Mouse (Mus musculus) small intestine, adult 2 months (tissue): ENCODE results near the gene Sbk1. TPM values are rescaled to one million over a fixed set of nuclear protein-coding genes. Genes with fewer than 3 reads are reported as not detected.
"Not testable (repeated sequence)": the region's sequence is repeated elsewhere in the genome, so short reads cannot be mapped to it uniquely, and the experiment has no call there.

Experiments used
- H3K27ac ChIP-seq: fragments of 200-500 bp; 2 replicates; pipeline ENCODE4 v1.5.1; 2012; ENCODE audit warnings: low read depth, low read length, control low read depth, inconsistent platforms; ENCODE audit not compliant: insufficient read depth
- H3K27me3 ChIP-seq: fragments of 200-500 bp; 2 replicates; pipeline ENCODE4 v1.6.1; 2012; ENCODE audit warnings: mild to moderate bottlenecking, moderate library complexity, low read length, inconsistent platforms; ENCODE audit not compliant: control insufficient read depth, insufficient read depth
- H3K36me3 ChIP-seq: fragments of 200-500 bp; 2 replicates; pipeline ENCODE4 v1.6.1; 2012; ENCODE audit warnings: mild to moderate bottlenecking, low read length, control low read depth, inconsistent platforms; ENCODE audit not compliant: control insufficient read depth, insufficient read depth
- H3K4me1 ChIP-seq: fragments of 200-500 bp; 2 replicates; pipeline ENCODE4 v1.6.1; 2012; ENCODE audit warnings: low read length, inconsistent platforms, mixed read lengths; ENCODE audit not compliant: control insufficient read depth, insufficient read depth, insufficient read length
- H3K4me3 ChIP-seq: fragments of 200-500 bp; 2 replicates; pipeline ENCODE4 v1.5.1; 2012; ENCODE audit warnings: low read depth, mild to moderate bottlenecking, control low read depth, inconsistent platforms, low read length, moderate library complexity
- CTCF ChIP-seq: fragments of 200-500 bp; IDR thresholded peaks from 2 replicates; pipeline ENCODE4 v1.5.1; 2012; ENCODE audit warnings: low read depth, mild to moderate bottlenecking, control low read depth, inconsistent platforms, low read length, moderate library complexity, mixed read lengths; ENCODE audit not compliant: insufficient replicate concordance, insufficient read length; ENCODE audit errors: extremely low read depth
- POLR2A ChIP-seq: fragments of 200-500 bp; IDR thresholded peaks from 2 replicates; pipeline ENCODE4 v1.6.1; 2012; ENCODE audit warnings: low read depth, mild to moderate bottlenecking, control low read depth, inconsistent platforms, low read length, moderate library complexity
- WGBS: fragments of 180-500 bp; shearing (Covaris S2); methylation state at CpG from one replicate; pipeline ENCODE4 v1.1.7; 2018; 5-methylcytosine and 5-hydroxymethylcytosine counted together
- polyA plus RNA-seq: library from polyadenylated mRNA; depleted of rRNA; stranded (reverse); fragments of >200 nt; gene quantifications from 2 replicates; pipeline ENCODE4 v1.2.3, GENCODE M21; 2012

Gene Sbk1
- polyA plus RNA-seq, 1 experiment = 29.6 TPM

DNA sequence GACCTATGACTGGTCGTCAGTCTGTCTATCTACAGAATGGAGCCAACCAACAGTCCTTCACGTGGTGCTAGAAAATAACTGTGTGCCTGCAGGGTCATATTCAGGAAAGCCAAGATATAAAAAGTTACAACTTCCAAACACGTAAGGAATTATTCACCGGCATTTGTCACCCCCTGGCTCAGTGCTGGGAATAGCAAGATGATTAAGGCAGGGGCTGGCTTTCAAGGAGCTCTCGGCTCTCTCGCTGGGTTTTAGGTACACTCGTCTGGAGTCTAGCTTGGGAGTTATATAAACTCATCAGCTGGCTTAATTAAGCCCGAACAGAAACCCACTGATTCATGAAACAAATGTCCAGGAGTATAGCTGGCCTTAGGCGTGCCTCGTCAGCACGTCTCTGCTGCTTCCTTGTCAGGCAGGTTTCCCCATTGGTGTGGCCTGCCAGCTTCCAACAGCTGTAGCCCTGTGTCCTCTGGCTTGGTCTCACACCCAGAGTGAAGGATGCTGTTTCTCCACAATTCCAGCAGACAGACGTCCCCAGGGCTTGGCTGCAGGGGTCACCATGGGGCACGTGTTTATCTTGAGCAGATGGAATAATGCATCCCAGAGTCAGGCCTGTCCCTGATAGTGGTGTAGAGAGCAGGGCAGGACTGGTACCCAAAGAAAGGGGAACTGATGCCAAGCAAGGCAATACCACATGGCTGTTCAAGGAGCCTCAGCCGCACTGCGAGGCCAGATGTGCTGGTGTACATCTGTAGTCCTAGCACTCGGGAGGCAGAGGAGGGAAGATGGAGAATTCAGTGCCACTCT, 9.7 kb downstream of the Sbk1 start:
- TF ChIP-seq POLR2A (no peak), CTCF (no peak)
- WGBS = 83% methylated on average over 16 of the region's 16 CpGs
- H3K27me3 ChIP-seq = no peaks in the 10 kb centered on the region
- no peak overlapping the region for H3K4me3 ChIP-seq
- H3K27ac ChIP-seq = no peak overlapping the region
- H3K4me1 ChIP-seq = peaks cover 49% of the 10 kb centered on the region
- no peaks in the 10 kb centered on the region for H3K36me3 ChIP-seq

DNA sequence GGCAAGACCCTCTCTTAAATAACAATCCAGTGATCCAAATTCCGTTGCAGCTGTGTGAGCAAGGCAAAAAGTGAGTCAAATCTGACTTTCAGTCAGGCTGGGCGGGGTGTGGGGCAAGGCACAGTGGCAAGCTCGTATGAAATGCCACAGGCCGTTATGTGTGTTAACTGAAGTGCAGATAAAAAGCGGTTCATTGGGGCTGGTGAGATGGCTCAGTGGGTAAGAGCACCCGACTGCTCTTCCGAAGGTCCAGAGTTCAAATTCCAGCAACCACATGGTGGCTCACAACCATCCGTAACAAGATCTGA, 10.2 kb downstream of the Sbk1 start:
- H3K4me1 ChIP-seq = peaks cover 49% of the 10 kb centered on the region
- 52% methylated on average over 8 of the region's 8 CpGs for WGBS
- H3K36me3 ChIP-seq, H3K4me3 ChIP-seq, H3K27me3 ChIP-seq, H3K27ac ChIP-seq: not testable (repeated sequence)

DNA sequence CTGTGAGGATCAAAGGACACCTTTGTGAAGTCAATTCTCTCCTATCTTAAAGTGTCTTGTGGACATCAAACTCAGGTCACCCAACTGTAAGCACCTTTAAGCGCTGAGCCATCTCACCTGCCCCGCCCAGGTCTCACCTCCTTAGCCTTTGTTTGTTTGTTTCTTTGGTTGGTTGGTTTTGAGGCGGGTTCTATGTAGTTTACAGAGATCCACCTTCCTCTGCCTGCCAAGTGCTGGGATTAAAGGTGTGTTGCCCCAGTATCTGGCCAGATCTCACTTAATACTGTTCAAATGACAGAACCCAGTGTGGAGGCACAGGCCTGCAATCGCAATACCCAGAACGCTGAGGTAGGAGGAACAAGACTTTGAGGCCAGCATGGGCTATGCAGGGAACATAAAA, 11.6 kb downstream of the Sbk1 start:
- H3K4me1 ChIP-seq = peaks cover 51% of the 10 kb centered on the region
- H3K4me3 ChIP-seq = no peak overlapping the region
- TF ChIP-seq POLR2A = no peak
- no peak for TF ChIP-seq CTCF
- WGBS = 41% methylated on average over 5 of the region's 5 CpGs
- no peaks in the 10 kb centered on the region for H3K36me3 ChIP-seq
- H3K27me3 ChIP-seq = no peaks in the 10 kb centered on the region
- H3K27ac ChIP-seq = peak overlapping the region; percentile 94

DNA sequence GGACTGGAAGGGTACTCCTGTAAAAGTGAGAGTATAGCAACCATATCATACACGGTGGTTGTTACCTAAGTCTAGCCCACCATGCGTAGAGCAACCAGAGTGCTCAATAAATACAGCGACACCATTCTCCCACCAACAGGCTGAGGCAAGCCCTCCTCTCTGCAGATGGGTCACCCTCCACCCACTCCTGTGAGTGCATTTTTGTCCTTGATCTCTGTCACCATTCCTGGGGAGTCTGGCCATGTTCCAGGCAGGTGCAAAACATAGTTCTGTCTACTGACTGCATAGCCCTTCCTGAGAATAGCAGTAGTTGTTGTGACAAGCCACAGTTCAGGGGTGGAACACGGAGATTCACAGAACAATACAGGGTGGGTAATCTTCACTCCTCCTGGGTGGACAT, 12.0 kb downstream of the Sbk1 start:
- H3K27me3 ChIP-seq = no peaks in the 10 kb centered on the region
- TF ChIP-seq POLR2A = no peak
- no peak for TF ChIP-seq CTCF
- peak overlapping the region; percentile 94 for H3K27ac ChIP-seq
- H3K36me3 ChIP-seq = no peaks in the 10 kb centered on the region
- H3K4me1 ChIP-seq = peaks cover 51% of the 10 kb centered on the region
- no peak overlapping the region for H3K4me3 ChIP-seq
- 39% methylated on average over 4 of the region's 4 CpGs for WGBS

DNA sequence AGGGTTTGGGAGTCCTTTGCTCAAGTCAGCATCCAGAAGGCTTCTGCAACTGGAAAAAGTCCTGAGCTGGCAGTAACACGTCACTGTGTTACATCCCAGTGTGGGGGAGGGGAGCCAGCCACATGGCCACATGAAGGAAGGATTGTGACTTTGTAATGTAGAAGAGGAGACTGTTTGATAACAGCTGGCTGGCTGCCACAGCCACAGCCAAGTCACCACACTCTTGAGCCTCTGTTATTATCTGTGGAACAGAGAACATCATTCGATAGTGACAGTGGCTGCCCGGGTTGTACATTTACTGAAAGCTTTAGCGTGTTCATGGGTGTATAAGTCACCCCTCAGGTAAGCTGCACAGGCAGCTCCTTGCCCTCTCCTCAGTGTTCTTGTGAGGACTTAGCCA, 12.4 kb downstream of the Sbk1 start:
- Histone ChIP-seq H3K4me3 (no peak overlapping the region; the same call in 1 of the 2 replicates), H3K27me3 (no peaks in the 10 kb centered on the region), H3K27ac (peak overlapping the region; percentile 94), H3K36me3 (no peaks in the 10 kb centered on the region), H3K4me1 (peaks cover 51% of the 10 kb centered on the region)
- TF ChIP-seq POLR2A = no peak
- no peak for TF ChIP-seq CTCF
- WGBS = 11% methylated on average over 4 of the region's 4 CpGs

DNA sequence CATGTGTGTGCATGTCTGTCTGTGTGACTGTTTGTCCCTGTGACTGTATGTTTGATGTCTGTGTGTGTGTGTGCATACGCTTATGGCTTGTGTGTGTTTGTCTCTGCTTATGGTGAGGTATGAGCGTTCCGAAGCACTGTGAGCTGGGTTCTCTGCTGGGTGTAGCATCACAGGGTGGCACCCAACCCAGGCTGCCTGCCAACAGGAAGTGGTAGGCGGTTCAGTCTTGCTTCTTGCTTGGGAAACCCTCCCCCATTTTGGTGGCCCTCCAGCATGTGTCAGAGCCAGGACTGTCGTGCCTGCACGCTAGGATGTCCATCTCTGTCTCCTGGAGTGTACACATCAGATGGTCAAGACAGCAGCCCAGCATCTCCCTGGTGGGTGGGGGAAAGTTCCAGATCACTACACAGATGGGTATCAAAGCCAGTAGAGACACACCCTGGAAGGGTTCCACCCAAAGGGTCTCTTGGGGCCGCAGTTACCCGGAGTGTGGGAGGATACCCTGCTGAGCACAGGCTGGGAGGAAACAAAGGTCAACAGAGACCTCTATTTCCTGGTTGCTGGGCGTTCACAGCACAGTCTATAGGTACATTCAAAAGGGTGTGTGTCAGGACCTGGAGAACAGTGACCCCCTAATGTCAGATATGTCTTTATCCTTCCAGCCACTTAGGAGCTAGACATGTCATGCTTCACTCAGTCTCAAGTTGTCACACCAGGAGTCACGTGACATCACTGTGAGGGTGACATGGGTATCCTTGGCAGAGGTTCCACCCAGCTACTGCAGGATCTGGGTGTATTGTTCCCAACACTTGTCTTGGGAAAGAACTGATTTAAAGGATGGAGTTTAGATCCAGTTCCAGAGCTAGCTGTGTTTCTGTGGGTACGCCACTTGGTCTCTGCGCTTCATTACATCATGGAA, 13.1 kb downstream of the Sbk1 start:
- Histone ChIP-seq H3K36me3 (no peaks in the 10 kb centered on the region), H3K4me3 (no peak overlapping the region; the same call in 1 of the 2 replicates), H3K27ac (peak overlapping the region; percentile 94), H3K27me3 (no peaks in the 10 kb centered on the region), H3K4me1 (peaks cover 51% of the 10 kb centered on the region)
- no peak; the same call in 1 of the 2 replicates for TF ChIP-seq POLR2A
- no peak for TF ChIP-seq CTCF
- 28% methylated on average over 12 of the region's 12 CpGs for WGBS

DNA sequence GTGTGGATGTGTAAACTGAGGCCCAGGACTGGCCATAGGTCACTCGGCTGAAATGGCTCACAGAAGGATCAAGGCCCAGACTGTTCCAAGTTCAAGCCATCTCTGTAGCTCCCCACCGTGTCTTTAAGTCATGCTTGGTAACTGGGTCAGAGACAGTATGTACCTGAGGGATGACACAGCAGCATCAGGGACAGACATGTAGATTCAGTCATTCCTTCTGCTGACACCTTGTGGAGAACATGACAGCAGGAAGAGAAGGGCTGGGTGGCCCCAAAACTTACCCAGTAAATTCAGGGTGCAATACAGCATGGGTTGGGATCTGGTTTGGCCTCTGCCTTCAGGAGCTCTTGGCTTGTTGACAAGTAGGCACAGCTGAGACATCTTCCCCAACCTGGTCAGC, 13.9 kb downstream of the Sbk1 start:
- H3K27ac ChIP-seq = peak overlapping the region; percentile 94; the same call in 1 of the 2 replicates

More for the DNA sequence above, 13.9 kb downstream of the Sbk1 start:
- H3K4me1 ChIP-seq = peaks cover 51% of the 10 kb centered on the region
- TF ChIP-seq CTCF (no peak), POLR2A (no peak)
- H3K4me3 ChIP-seq = no peak overlapping the region
- 0 out of 2 replicates have a peak, but pooled peaks cover 2% of the 10 kb centered on the region for H3K36me3 ChIP-seq
- H3K27me3 ChIP-seq = no peaks in the 10 kb centered on the region
- 82% methylated on average over 2 of the region's 2 CpGs for WGBS
